Mouse (Mus musculus) MEL (cell line): Measurements from ENCODE around the gene Creg1. TPM values are rescaled to one million over a fixed set of nuclear protein-coding genes. Genes with fewer than 3 reads are reported as not detected.

Experiments used
- DNase-seq: peaks from one replicate; pipeline ENCODE4 v3.0.0; 2011; ENCODE audit warnings: low read depth, low spot score
- H3K27ac ChIP-seq: 2 replicates; pipeline ENCODE4 v1.5.1; 2012; ENCODE audit warnings: low read depth, mild to moderate bottlenecking, control low read depth, low read length, moderate library complexity; ENCODE audit not compliant: control insufficient read depth
- H3K27me3 ChIP-seq, 2 experiments: fragments of 150-350 bp in 1 of 2; sonication (generic) in 1 of 2; 2 replicates each; pipeline ENCODE4 v1.6.1; 2012; ENCODE audit warnings: low read length in 2 of 2, mild to moderate bottlenecking in 2 of 2, improper control_type of control experiment in 1 of 2, moderate library complexity in 1 of 2; ENCODE audit not compliant: insufficient read depth in 2 of 2, control insufficient read depth in 1 of 2
- H3K36me3 ChIP-seq, 2 experiments: 2 replicates each; pipeline ENCODE4 v1.6.1; 2012 to 2014; ENCODE audit warnings: low read length in 2 of 2, improper control_type of control experiment in 1 of 2, inconsistent platforms in 1 of 2, mild to moderate bottlenecking in 1 of 2; ENCODE audit not compliant: insufficient read depth in 2 of 2, control insufficient read depth in 1 of 2
- H3K4me1 ChIP-seq, 2 experiments: fragments of 150-350 bp in 1 of 2; sonication (generic) in 1 of 2; 2 replicates each; pipeline ENCODE4 v1.6.1; 2012; ENCODE audit warnings: low read length in 2 of 2, improper control_type of control experiment in 1 of 2, mild to moderate bottlenecking in 1 of 2; ENCODE audit not compliant: insufficient read depth in 2 of 2, control insufficient read depth in 1 of 2
- H3K4me3 ChIP-seq, 2 experiments: fragments of 150-350 bp in 1 of 2; sonication (generic) in 1 of 2; 2 replicates each; pipeline ENCODE4 v1.5.1; 2012; ENCODE audit warnings: low read depth in 2 of 2, low read length in 2 of 2, mild to moderate bottlenecking in 2 of 2, moderate library complexity in 2 of 2, control low read depth in 1 of 2, improper control_type of control experiment in 1 of 2; ENCODE audit not compliant: control insufficient read depth in 1 of 2, insufficient read depth in 1 of 2
- H3K79me2 ChIP-seq: 2 replicates; pipeline ENCODE4 v1.6.1; 2012; ENCODE audit warnings: mild to moderate bottlenecking, low read length, moderate library complexity; ENCODE audit not compliant: control insufficient read depth, poor library complexity, insufficient read depth
- H3K9ac ChIP-seq: 2 replicates; pipeline ENCODE4 v1.6.1; 2012; ENCODE audit warnings: low read depth, mild to moderate bottlenecking, control low read depth, low read length, moderate library complexity; ENCODE audit not compliant: control insufficient read depth, poor library complexity, severe bottlenecking
- H3K9me3 ChIP-seq: fragments of 150-350 bp; sonication (generic); replicated peaks from 2 replicates; pipeline ENCODE4 v1.6.1; 2012; ENCODE audit warnings: mild to moderate bottlenecking, low read length, improper control_type of control experiment, moderate library complexity; ENCODE audit not compliant: insufficient read depth
- BHLHE40 ChIP-seq: IDR thresholded peaks from 2 replicates; pipeline ENCODE4 v1.6.1; 2012; ENCODE audit warnings: low read depth, mild to moderate bottlenecking, inconsistent platforms, low read length, improper control_type of control experiment, borderline replicate concordance
- CHD1 ChIP-seq: IDR thresholded peaks from 2 replicates; pipeline ENCODE4 v1.6.1; 2012; ENCODE audit warnings: low read depth, mild to moderate bottlenecking, inconsistent platforms, low read length, improper control_type of control experiment
- E2F4 ChIP-seq: IDR thresholded peaks from 2 replicates; pipeline ENCODE4 v1.6.1; 2011; ENCODE audit warnings: low read depth, low read length, improper control_type of control experiment, borderline replicate concordance
- ELF1 ChIP-seq: IDR thresholded peaks from 2 replicates; pipeline ENCODE4 v1.6.1; 2014; ENCODE audit warnings: low read depth, mild to moderate bottlenecking, inconsistent platforms, low read length, improper control_type of control experiment, moderate library complexity
- EP300 ChIP-seq, 2 experiments: IDR thresholded peaks; 2 replicates each; pipeline ENCODE4 v1.6.1; 2011; ENCODE audit warnings: improper control_type of control experiment in 2 of 2, low read length in 2 of 2, low read depth in 1 of 2, mild to moderate bottlenecking in 1 of 2
- ETS1 ChIP-seq: IDR thresholded peaks from 2 replicates; pipeline ENCODE4 v1.6.1; 2012; ENCODE audit warnings: low read depth, mild to moderate bottlenecking, inconsistent platforms, low read length, improper control_type of control experiment, moderate library complexity
- GATA1 ChIP-seq: IDR thresholded peaks from 2 replicates; pipeline ENCODE4 v1.6.1; 2011; ENCODE audit warnings: low read depth, low read length, improper control_type of control experiment
- HCFC1 ChIP-seq: IDR thresholded peaks from 2 replicates; pipeline ENCODE4 v1.6.1; 2012; ENCODE audit warnings: low read depth, mild to moderate bottlenecking, inconsistent platforms, low read length, improper control_type of control experiment, moderate library complexity
- JUND ChIP-seq: IDR thresholded peaks from 2 replicates; pipeline ENCODE4 v1.6.1; 2011; ENCODE audit warnings: low read depth, mild to moderate bottlenecking, improper control_type of control experiment, low read length
- MAFK ChIP-seq: IDR thresholded peaks from 2 replicates; pipeline ENCODE4 v1.6.1; 2011; ENCODE audit warnings: low read depth, mild to moderate bottlenecking, low read length, improper control_type of control experiment, borderline replicate concordance
- MAZ ChIP-seq: IDR thresholded peaks from 2 replicates; pipeline ENCODE4 v1.6.1; 2012; ENCODE audit warnings: low read depth, mild to moderate bottlenecking, inconsistent platforms, low read length, improper control_type of control experiment
- MYB ChIP-seq: IDR thresholded peaks from 2 replicates; pipeline ENCODE4 v1.6.1; 2011; ENCODE audit warnings: mild to moderate bottlenecking, low read depth, low read length, improper control_type of control experiment
- MYC ChIP-seq: IDR thresholded peaks from 2 replicates; pipeline ENCODE4 v1.6.1; 2011; ENCODE audit warnings: low read depth, mild to moderate bottlenecking, low read length, improper control_type of control experiment, moderate library complexity
- NRF1 ChIP-seq: IDR thresholded peaks from 2 replicates; pipeline ENCODE4 v1.6.1; 2014; ENCODE audit warnings: low read depth, mild to moderate bottlenecking, inconsistent platforms, low read length, improper control_type of control experiment, moderate library complexity; ENCODE audit not compliant: poor library complexity, insufficient read depth, severe bottlenecking
- POLR2A ChIP-seq, 2 experiments: IDR thresholded peaks; 2 replicates each; pipeline ENCODE4 v1.6.1; 2011 to 2012; ENCODE audit warnings: low read length in 2 of 2, mild to moderate bottlenecking in 2 of 2, control low read depth in 1 of 2, improper control_type of control experiment in 1 of 2, low read depth in 1 of 2, moderate library complexity in 1 of 2; ENCODE audit not compliant: control insufficient read depth in 1 of 2, insufficient read depth in 1 of 2, poor library complexity in 1 of 2
- POLR2AphosphoS2 ChIP-seq: IDR thresholded peaks from 2 replicates; pipeline ENCODE4 v1.6.1; 2011; ENCODE audit warnings: low read length, improper control_type of control experiment
- POLR2AphosphoS5 ChIP-seq: IDR thresholded peaks from 2 replicates; pipeline ENCODE4 v1.6.1; 2012; ENCODE audit warnings: low read depth, borderline replicate concordance, mild to moderate bottlenecking, inconsistent platforms, low read length, moderate library complexity, mixed read lengths
- RAD21 ChIP-seq: IDR thresholded peaks from 2 replicates; pipeline ENCODE4 v1.6.1; 2011; ENCODE audit warnings: mild to moderate bottlenecking, low read depth, low read length, improper control_type of control experiment
- RCOR1 ChIP-seq: IDR thresholded peaks from 2 replicates; pipeline ENCODE4 v1.6.1; 2012; ENCODE audit warnings: low read depth, mild to moderate bottlenecking, inconsistent platforms, low read length, improper control_type of control experiment
- SMC3 ChIP-seq: IDR thresholded peaks from 2 replicates; pipeline ENCODE4 v1.6.1; 2011; ENCODE audit warnings: low read depth, low read length, improper control_type of control experiment
- TAL1 ChIP-seq: IDR thresholded peaks from 2 replicates; pipeline ENCODE4 v1.6.1; 2012; ENCODE audit warnings: mild to moderate bottlenecking, inconsistent platforms, low read length, moderate library complexity, mixed read lengths
- TCF12 ChIP-seq: IDR thresholded peaks from 2 replicates; pipeline ENCODE4 v1.6.1; 2014; ENCODE audit warnings: low read depth, mild to moderate bottlenecking, inconsistent platforms, low read length, improper control_type of control experiment, moderate library complexity
- UBTF ChIP-seq: IDR thresholded peaks from 2 replicates; pipeline ENCODE4 v1.6.1; 2012; ENCODE audit warnings: low read depth, mild to moderate bottlenecking, inconsistent platforms, low read length, improper control_type of control experiment, moderate library complexity, borderline replicate concordance; ENCODE audit not compliant: insufficient read depth
- USF1 ChIP-seq: IDR thresholded peaks from 2 replicates; pipeline ENCODE4 v1.6.1; 2014; ENCODE audit warnings: low read depth, mild to moderate bottlenecking, inconsistent platforms, low read length, improper control_type of control experiment, moderate library complexity
- USF2 ChIP-seq, 2 experiments: IDR thresholded peaks; 2 replicates each; pipeline ENCODE4 v1.6.1; 2011 to 2012; ENCODE audit warnings: improper control_type of control experiment in 2 of 2, low read length in 2 of 2, borderline replicate concordance in 1 of 2, inconsistent platforms in 1 of 2, low read depth in 1 of 2, mild to moderate bottlenecking in 1 of 2; ENCODE audit not compliant: insufficient read depth in 1 of 2
- ZKSCAN1 ChIP-seq: IDR thresholded peaks from 2 replicates; pipeline ENCODE4 v1.6.1; 2012; ENCODE audit warnings: low read depth, mild to moderate bottlenecking, inconsistent platforms, low read length, improper control_type of control experiment, moderate library complexity
- ZNF384 ChIP-seq: IDR thresholded peaks from 2 replicates; pipeline ENCODE4 v1.6.1; 2012; ENCODE audit warnings: low read depth, mild to moderate bottlenecking, inconsistent platforms, low read length, improper control_type of control experiment
- polyA plus RNA-seq, 2 experiments: library from polyadenylated mRNA; stranded (reverse) in 1 of 2; unstranded in 1 of 2; fragments of >175 nt in 1 of 2; fragments of >200 nt in 1 of 2; gene quantifications; 2 replicates each; pipeline versions ENCODE4 v1.2.1 to v1.2.4; 2012; ENCODE audit warnings: low replicate concordance in 2 of 2, low read depth in 1 of 2; ENCODE audit not compliant: insufficient read length in 2 of 2, insufficient read depth in 1 of 2, missing spikeins in 1 of 2
- total RNA-seq: library from RNA; depleted of rRNA; stranded (reverse); fragments of 300-350 nt; gene quantifications from 2 replicates; pipeline ENCODE4 v1.2.3, GENCODE M21; 2012

Gene Creg1
- total and polyA plus RNA-seq, 3 experiments, result 83.6 to 184 TPM; not detected in 1

- Histone ChIP-seq H3K79me2 (no peaks in the 10 kb centered on the region), H3K27me3 (no peaks in the 10 kb centered on the region), H3K27ac (no peak overlapping the region)
- TF ChIP-seq MYC, result no peak
- TF ChIP-seq TAL1, result peak; percentile 54
- TF ChIP-seq MAZ, result no peak
- TF ChIP-seq ELF1, result no peak
- TF ChIP-seq POLR2A (IDR thresholded peaks at IDR 0.05; ENCODE audit: control insufficient read depth in 1 of 2, insufficient read depth in 1 of 2, low read depth in 1 of 2, low read length in 2 of 2, poor library complexity in 1 of 2), result no peak
- no peak for TF ChIP-seq BHLHE40
- TF ChIP-seq E2F4, result no peak
- TF ChIP-seq MAFK, result no peak
- TF ChIP-seq ZNF384, result no peak
- no peak for TF ChIP-seq RCOR1
- no peak for TF ChIP-seq RAD21
- TF ChIP-seq MYB, result peak; percentile 29; the same call in 1 of the 2 replicates
- peak; percentile 44; the same call in 1 of the 2 replicates for TF ChIP-seq GATA1
- no peak for TF ChIP-seq POLR2AphosphoS5
- TF ChIP-seq EP300 (IDR thresholded peaks at IDR 0.05; ENCODE audit: low read depth in 1 of 2, low read length in 2 of 2), result peak in 1 of 2 experiments; percentile 70; a peak in 3 of 4 replicates
- TF ChIP-seq USF1, result no peak
- no peak for TF ChIP-seq SMC3
- TF ChIP-seq ETS1, result peak; percentile 63; the same call in 1 of the 2 replicates
- TF ChIP-seq NRF1, result peak; percentile 65
- TF ChIP-seq ZKSCAN1, result no peak
- no peak for TF ChIP-seq HCFC1
- no peak for TF ChIP-seq UBTF
- peak; percentile 55 for TF ChIP-seq TCF12
- no peak for TF ChIP-seq CHD1
- no peak for TF ChIP-seq USF2 (IDR thresholded peaks at IDR 0.05; ENCODE audit: borderline replicate concordance in 1 of 2, insufficient read depth in 1 of 2, low read depth in 1 of 2, low read length in 2 of 2)
- no peak for TF ChIP-seq JUND
- TF ChIP-seq POLR2AphosphoS2, result no peak
- TF ChIP-seq, all 39 proteins: peak for 7
- H3K4me1 ChIP-seq, result peaks cover 0 to 14% of the 10 kb centered on the region in 2 experiments; a peak in 2 of 4 replicates
- H3K36me3 ChIP-seq, result peaks cover 0 to 11% of the 10 kb centered on the region in 2 experiments; a peak in 2 of 4 replicates
- H3K9me3 ChIP-seq, result no peaks in the 10 kb centered on the region
- no peak overlapping the region for H3K4me3 ChIP-seq
- H3K9ac ChIP-seq, result no peak overlapping the region
- peak; percentile 79 for DNase-seq
Observed at GRCm38 (mm10) chr1:165811170-165811569, 47.6 kb downstream of the Creg1 start.
